Mouse (Mus musculus): ENCODE data around the gene Pheta2.

Pheta2 gene

DNA sequence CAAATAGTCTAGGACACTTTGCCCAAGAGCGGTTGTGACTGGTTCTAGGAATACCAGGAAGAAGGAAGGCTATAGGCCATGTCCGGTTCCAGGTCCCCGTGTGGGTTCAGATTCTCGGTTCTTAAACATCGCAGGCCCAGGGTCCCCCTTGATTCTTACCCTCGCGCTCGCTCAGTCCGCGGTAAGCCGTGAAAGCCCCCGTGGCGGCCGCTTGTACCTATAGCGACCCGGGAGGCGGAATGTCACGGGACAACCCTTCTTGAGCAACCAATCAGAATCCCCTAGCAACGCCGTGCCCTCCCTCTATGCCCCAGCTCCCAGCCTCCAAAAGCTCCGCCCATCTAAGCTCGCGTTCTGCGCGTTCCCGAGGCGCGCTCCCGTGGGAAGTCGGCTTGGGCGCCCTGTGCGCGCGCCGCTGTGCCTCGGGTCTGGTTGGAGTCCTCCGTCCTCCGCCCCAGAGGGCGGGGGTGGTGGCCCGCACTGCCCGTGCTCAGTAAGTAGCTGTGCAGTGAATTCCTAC, at the start of gene Pheta2, which contains the start of the genes Naga and Smdt1:
TSS of gene Pheta2 (plus strand) at position 350 of the 520 bp plus-strand sequence.
TSS of gene Naga (minus strand) at position 333 of the 520 bp plus-strand sequence.
TSS of gene Smdt1 (plus strand) at position 367 of the 520 bp plus-strand sequence.
- peak; percentile 86 to 90 for DNase-seq

GRCm38 (mm10) chr15:82290252-82290651, 48.5 kb upstream of the Pheta2 start:
- DNase-seq, result no peak

- DNase-seq, result no peak
Observed at GRCm38 (mm10) chr15:82292851-82293250, 45.9 kb upstream of the Pheta2 start.

- no peak for DNase-seq
Observed at GRCm38 (mm10) chr15:82293271-82293711, 45.5 kb upstream of the Pheta2 start.

DNA sequence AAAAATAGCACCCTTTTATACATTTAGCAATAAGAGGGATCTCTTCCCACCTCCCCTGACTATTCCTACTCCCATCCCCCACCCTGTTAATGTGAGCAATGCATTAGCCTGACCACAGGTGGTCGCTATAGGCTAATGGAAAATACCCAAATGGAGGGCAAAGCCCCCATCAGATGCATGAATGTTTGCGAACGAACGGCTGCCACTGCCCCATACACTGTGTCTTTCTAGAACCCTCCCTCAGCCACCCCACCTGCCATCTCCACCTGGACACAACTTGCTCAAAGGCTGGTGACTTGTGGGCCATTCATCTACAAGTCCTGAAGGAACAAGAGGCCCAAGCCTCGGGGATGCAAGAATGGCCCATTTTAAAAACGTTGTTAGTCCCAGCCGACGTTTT, 44.7 kb upstream of the Pheta2 start:
- no peak for DNase-seq

GRCm38 (mm10) chr15:82298764-82299561, 39.8 kb upstream of the Pheta2 start, which contains the start of gene Wbp2nl:
Wbp2nl (plus strand) TSS chr15:82298954.
- DNase-seq, result no peak

DNA sequence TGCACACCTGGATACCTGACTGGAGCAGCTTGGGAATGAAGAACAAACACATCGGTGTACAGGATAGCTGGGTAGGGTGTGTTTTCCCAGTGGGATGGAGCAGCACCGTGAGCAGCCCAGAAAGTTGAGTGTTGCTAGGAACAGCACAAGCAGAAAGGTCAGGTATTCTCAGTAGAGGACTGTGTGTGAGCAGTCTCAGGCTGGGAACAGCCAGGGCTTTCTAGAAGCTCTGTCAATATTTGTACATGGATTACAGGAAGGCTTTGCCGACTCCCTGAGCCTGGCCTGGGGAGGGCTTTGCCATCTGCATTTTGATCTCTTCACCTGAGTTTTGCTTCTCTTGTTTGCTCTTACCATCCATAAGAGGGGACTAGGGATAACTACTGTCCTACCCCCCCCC, 31.6 kb upstream of the Pheta2 start:
- no peak for DNase-seq

DNA sequence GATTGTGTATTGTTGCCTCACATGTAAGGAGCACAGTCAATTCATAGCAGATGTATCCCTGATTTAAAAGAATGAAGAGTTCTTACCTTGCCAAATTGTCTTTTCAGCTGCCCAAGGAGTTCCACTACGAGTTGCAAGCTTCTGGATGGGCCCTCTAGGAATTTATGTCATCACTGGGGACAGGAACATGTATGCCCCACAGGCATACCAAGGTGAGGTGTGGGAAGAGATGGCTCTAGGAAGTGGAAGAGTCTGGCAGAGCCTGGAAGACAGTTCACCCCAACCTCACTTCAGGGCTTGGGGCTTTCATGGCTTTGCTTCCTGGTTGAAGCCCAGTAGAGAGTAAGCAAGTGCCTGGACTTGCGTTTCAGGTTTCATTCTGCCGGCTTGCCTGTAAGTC, 30.3 kb upstream of the Pheta2 start:
- no peak for DNase-seq

DNA sequence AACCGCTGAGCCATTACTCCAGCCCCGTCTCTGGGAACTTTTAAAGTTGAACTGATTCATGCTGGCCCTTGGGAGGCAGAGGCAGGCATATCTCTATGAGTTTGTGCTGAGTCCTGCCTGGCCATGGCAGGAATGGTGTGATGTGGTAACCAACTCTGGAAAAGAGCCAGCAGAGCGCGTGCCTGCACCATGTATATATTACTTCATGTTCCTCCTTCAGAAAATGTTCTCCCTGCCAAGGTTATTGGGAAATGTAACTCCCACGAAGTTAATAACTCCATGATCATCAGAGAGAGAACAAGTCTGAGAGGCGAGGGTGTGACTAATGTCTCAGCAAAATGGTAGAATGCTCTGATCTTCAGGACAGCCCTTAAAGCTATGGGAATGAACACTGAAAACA, 20.9 kb upstream of the Pheta2 start:
- no peak for DNase-seq

DNA sequence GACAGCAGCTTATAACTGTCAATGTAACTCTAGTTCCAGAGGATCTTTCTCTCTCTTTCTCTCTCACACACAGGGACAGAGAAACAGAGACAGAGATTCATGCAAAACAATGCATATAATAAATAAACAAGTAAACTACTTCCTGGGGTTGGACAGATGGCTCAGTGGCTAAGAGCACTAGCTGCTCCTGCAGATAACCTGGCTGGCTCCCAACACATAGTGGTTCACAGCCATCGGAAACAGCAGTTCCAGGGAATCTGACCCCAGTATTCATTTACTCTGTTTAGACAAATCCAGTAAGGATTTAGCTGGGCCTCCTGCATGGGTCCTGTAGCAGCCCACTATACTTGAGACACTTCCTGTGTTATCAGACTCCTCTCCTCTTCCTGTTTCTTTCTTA, 19.1 kb upstream of the Pheta2 start:
- DNase-seq, result no peak

GRCm38 (mm10) chr15:82322195-82322594, 16.5 kb upstream of the Pheta2 start:
- DNase-seq, result no peak

DNA sequence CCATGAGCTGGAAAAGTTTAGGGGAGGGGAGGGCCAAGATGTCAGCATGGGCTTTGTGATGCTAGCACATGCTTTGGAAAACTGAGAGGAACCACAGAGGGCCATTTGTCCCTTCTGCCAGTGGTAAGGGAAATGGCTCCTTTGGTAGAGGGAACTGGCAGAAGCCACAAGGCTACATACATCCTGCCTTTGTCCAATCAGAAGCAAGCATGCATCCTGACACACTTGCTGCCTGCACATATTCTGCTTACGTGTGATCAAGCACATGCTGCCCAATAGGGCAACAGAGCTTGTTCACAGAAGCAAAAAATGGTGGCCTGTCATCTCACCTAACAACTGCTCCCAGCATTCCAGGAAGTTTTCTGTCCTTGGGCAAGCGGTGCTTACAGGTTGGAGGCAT, 13.4 kb upstream of the Pheta2 start:
- DNase-seq, result no peak

- DNase-seq, result no peak
Observed at GRCm38 (mm10) chr15:82335194-82335593, 3.5 kb upstream of the Pheta2 start.

DNA sequence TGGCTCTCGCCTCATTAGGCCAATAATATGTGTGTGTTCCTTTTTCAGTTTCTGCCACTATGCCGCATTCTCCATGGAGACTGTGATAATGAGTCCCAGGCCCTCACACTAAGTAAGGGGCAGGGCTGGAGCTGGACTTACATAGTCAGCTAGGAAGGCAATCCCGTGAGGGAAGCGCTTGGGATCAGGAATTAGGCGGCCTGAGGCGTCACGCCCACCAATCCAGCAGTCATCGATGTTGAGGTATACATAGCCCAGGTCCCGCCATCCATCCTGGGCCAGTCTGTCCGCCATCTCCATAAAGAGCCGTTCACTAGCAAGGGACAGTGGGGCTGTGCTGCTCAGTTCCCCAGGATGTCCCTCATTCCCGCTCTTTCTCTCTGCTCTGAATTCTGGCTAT, 2.1 kb upstream of the Pheta2 start:
- DNase-seq, result no peak

DNA sequence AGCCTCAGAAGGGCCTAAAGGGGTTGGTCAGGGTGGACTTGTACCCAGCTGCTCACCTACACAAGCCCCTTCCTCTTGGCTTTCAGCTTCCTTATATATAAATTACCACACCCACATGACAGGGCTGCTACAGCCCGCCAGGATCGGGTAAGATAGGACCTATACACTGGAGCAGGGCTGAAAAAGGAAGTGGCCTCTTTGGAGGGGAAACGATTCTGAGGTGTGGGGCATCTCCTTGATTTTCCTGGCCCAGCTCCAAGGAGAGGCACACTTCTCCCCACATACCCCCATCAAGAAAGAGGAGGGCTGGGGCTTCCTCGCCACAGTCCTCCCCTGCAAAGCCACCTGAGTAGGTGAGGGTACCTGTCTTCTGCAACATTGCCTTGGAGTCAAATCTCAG, 867 bp upstream of the Pheta2 start:
- no peak for DNase-seq

GRCm38 (mm10) chr15:82339150-82339549, 408 bp downstream of the Pheta2 start:
- DNase-seq, result no peak

- DNase-seq, result no peak
Observed at GRCm38 (mm10) chr15:82339634-82340254, 1.0 kb downstream of the Pheta2 start.

DNA sequence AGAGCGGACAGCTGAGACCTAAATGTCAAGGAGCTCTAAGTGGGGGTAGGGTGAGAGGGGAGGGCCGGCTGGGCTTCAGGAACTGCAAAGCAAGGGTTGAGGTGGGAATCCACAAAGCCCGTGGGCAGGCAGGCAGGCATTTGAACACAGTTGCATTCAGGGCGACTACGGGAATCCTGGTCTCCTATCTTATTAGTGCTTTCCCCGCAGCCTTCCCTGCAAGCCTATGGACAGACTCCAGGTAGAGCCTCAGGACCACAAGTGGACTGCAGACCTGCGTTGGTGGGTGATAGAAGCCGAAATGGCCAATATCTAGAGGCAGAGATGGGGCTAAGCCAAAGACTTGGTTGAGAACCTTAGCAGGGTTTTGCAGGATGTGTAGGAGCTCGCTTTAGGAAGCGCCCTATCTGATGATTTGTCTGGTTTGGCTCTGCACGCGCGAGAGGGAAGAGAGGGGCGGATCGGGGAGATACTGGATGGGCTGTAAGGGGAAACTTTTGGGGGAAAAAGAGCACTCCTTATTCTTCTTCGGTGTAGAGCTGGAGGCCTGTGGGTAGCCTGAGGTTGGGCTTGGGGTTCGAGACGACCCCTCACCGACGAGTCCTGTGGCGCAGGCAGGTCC, 1.8 kb downstream of the Pheta2 start:
- no peak for DNase-seq

DNA sequence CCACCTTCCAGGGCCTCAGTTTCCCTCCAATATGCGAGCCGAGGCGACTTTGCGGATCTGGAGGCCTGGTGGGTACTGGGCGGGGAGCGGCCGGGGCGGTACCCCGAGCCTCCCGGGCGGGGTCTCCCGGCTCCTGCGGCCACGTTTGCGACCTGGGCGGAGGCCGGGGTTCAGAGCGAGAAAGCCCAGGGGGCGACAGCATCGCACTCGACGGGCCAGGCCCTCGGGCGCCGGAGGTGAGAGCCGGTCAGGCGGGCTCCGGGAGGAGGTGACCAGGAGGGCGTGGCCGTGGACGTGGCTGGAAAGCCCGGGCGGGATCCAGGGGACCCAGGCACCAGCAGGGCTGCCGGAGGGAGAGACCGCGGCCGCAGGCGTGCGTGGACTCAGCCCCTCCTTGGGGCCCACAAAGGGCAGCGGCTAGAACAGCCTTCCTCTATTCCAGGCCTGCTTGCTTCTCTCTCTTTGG, 2.3 kb downstream of the Pheta2 start:
- peak in 1 of 2 experiments; percentile 26 for DNase-seq

DNA sequence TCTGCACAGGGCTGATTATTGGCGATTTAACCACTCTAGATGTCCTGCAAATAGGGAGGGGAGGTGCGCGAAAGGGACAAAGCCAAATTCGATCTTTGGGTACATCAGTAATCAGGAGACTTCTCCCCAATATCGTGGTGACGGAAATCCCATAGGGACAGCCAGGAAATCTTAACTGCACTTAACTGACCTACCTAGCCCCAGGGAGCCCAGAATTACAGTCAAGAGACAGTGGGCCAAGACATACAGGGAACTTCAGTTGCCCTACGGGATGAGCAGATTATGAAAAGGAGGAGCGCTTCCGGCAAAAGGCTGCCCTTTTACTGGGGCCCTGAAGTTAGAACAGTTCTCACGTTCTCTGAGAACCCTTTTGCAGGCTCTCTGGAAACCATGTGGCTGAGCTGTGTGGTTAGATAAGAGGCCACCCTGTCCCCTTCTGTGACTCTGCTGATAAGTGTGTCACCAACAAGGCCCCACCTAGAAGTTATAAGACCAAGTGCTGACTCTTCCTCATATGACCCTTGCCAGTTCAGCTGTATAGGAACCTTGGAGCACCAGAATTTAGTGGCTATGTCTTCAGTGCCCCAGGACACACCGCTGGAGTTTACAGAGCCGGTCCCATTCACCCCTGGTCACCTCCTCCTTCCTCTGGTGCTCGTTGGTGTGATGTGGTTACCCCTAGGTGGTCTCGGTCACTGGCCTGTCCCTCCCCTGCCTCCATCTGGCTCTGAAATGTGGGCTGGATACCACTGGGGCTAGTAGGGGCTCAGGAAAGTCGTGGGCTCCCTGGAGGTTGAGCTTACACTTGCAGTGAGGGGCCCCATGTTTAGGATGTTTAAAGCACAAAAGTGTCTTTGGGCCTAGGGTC, 3.2 kb downstream of the Pheta2 start:
- no peak for DNase-seq

DNA sequence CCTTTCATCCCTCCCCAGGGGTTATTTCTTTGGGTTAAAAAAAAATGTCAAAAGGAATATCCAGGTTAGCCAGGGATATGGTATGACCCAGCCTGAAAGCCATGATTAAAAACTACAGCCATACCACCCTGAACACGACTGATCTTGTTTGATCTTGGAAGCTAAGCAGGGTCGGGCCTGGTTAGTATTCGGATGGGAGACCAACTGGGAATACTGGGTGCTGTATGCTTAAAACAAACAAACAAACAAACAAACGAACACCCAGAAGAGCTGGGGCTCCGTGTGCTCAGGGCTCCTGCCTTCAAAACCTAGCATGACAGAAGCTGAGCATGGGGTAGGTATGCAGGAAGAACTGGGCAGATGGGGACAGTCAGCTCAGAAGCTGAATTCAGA, 3.8 kb downstream of the Pheta2 start:
- no peak for DNase-seq

Data from spleen, adult 18-20 months (tissue).